Mouse (Mus musculus): Measurements from ENCODE around the gene Pkhd1. TPM values are rescaled to one million over a fixed set of nuclear protein-coding genes. Genes with fewer than 3 reads are reported as not detected.

Gene Pkhd1
- 0.11 TPM for polyA plus RNA-seq (2014; fragmentation: Illumina TruSeq; extraction: RNeasy Lipid Tissue Mini Kit (QIAGEN cat#74804))

DNA sequence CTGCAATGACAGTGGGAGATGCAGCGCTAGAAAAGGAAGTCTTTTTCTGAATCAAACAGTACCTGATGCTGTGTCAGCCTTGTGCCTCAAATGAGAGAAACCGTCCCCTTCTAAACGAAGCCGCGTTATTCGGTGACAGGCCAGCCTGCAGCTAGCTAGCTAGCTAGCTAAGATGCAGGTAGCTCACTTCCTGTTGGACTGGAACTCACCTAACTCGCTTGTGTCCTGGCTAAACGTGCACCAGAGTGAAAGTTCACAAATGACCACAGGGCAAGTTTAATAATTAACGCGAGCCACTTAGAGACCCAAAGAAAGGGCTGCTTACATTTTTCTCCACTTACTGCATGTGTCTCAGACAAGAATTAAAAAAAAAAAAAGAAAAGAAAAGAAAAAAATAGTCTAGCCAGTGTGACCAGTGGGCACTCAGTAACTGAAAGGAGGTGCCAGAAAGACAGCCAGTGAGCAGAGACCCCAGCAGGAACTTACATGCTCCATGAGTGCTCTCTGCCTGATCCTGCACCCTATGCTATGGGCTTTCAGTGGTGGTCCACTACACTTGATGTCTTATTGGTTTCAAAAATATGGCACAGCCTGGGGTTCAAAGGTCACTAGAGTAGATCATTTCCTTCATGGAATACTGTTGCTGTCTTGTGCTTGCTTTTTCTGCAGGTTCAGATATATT, at the start of gene Pkhd1:
Pkhd1 (minus strand) TSS at position 216 of the 682 bp plus-strand sequence.

Other genes starting within 250 kb of the Pkhd1 start
- not detected for gene Il17a, start 112.8 kb upstream of the Pkhd1 start, polyA plus RNA-seq (2014; fragmentation: Illumina TruSeq; extraction: RNeasy Lipid Tissue Mini Kit (QIAGEN cat#74804))
- gene Il17f, start 172.6 kb upstream of the Pkhd1 start, polyA plus RNA-seq (2014; fragmentation: Illumina TruSeq; extraction: RNeasy Lipid Tissue Mini Kit (QIAGEN cat#74804)), result 0.97 TPM
- 12.9 TPM for gene Mcm3, start 202.2 kb upstream of the Pkhd1 start, polyA plus RNA-seq (2014; fragmentation: Illumina TruSeq; extraction: RNeasy Lipid Tissue Mini Kit (QIAGEN cat#74804))